Comparison of ENCODE assay signal across 28 mouse cellular contexts in the genomic region with DNA sequence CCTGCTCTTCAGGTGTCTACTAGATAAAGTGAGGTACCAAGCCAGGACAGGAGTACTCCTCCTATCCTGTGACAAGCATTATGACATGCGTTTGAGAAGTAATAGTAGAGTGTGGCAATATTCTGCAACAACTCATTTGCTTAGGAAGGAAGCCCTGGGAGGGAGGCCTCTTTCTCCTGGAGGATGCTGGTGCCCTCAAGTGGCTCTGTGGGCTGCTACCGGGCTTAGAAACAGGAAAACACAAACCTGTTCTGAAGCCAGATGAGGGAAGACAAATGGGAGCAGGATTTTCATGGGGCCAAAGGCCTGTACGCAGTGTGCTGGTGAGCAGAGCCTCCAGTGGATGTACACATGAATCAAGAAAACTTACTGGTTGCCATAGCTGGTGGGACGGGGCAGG.
DNase-seq lines count a peak whose midpoint lies in the region; ATAC-seq and TF ChIP-seq lines count a peak whose summit lies in the region.
"Had no signal": no experiment of that assay in that cellular context is flagged by ENCODE, and none has a peak within 500 bp of the region (broad histone marks: within the 10 kb centered on the region; RNA-seq: fewer than 3 reads in every experiment).

No protein-coding gene starts in this region.

- H3K4me1 ChIP-seq in forebrain, postnatal 0 days (ENCODE audit: insufficient read depth): no peaks in the 10 kb centered on the region
- H3K4me1 ChIP-seq in forebrain, embryonic 16.5 days (replicated peaks; ENCODE audit: control insufficient read depth, insufficient read depth, low read length): no peaks in the 10 kb centered on the region
- H3K4me1 ChIP-seq in neural tube, embryonic 15.5 days: peaks cover 3% of the 10 kb centered on the region
- H3K4me1 ChIP-seq: embryonic facial prominence, embryonic 13.5 days; forebrain, embryonic 12.5 days; kidney, embryonic 15.5 days had no signal

- no peaks in the 10 kb centered on the region for H3K27me3 ChIP-seq in forebrain, postnatal 0 days (ENCODE audit: insufficient read depth, low read length)
- H3K27me3 ChIP-seq in forebrain, embryonic 16.5 days (replicated peaks; ENCODE audit: control insufficient read depth, insufficient read depth, low read length): no peaks in the 10 kb centered on the region
- H3K27me3 ChIP-seq in neural tube, embryonic 15.5 days (replicated peaks): no peaks in the 10 kb centered on the region
- H3K27me3 ChIP-seq: embryonic facial prominence, embryonic 13.5 days; forebrain, embryonic 12.5 days; heart, embryonic 13.5 days; kidney, embryonic 15.5 days had no signal

- no peak overlapping the region for H3K27ac ChIP-seq in forebrain, postnatal 0 days (ENCODE audit: low read depth, low read length)
- H3K27ac ChIP-seq in forebrain, embryonic 16.5 days (ENCODE audit: low read length): no peak overlapping the region
- H3K27ac ChIP-seq in layer of hippocampus, adult 2 months: no peak overlapping the region
- H3K27ac ChIP-seq in neural tube, embryonic 15.5 days (replicated peaks): no peak overlapping the region
- H3K27ac ChIP-seq: embryonic facial prominence, embryonic 13.5 days; forebrain, embryonic 12.5 days; gastrocnemius, adult 2 months; heart, embryonic 13.5 days; kidney, embryonic 15.5 days; liver, embryonic 14.5 days; macrophage had no signal

- TF ChIP-seq CTCF in forebrain, postnatal 0 days (IDR thresholded peaks at IDR 0.05; ENCODE audit: low read depth): 0 out of 2 replicates have a peak, but pooled peaks have one; percentile 24
- TF ChIP-seq CTCF in layer of hippocampus, adult 2 months (conservative IDR thresholded peaks at IDR 0.05): peak; percentile 14; the same call in 1 of the 2 replicates

- 91% methylated on average over 4 of the region's 4 CpGs for WGBS in forebrain, postnatal 0 days
- WGBS in forebrain, embryonic 16.5 days: 93% methylated on average over 4 of the region's 4 CpGs
- WGBS in neural tube, embryonic 15.5 days: 89% methylated on average over 4 of the region's 4 CpGs

- H3K9me3 ChIP-seq in forebrain, postnatal 0 days (ENCODE audit: low read length): no peaks in the 10 kb centered on the region
- H3K9me3 ChIP-seq in forebrain, embryonic 16.5 days (ENCODE audit: control insufficient read depth, low read length): no peaks in the 10 kb centered on the region
- H3K9me3 ChIP-seq in neural tube, embryonic 15.5 days (replicated peaks): no peaks in the 10 kb centered on the region
- H3K9me3 ChIP-seq: embryonic facial prominence, embryonic 13.5 days; forebrain, embryonic 12.5 days; heart, embryonic 13.5 days; kidney, embryonic 15.5 days had no signal

- ATAC-seq in forebrain, postnatal 0 days: no peak
- no peak for ATAC-seq in forebrain, embryonic 16.5 days
- no peak for ATAC-seq in neural tube, embryonic 15.5 days (ENCODE audit: low FRiP score)
- ATAC-seq: activated CD4-positive, CD25-positive, alpha-beta regulatory T cell, adult 4 months had no signal

- no peaks in the 10 kb centered on the region for H3K36me3 ChIP-seq in forebrain, postnatal 0 days (ENCODE audit: insufficient read depth)
- H3K36me3 ChIP-seq in forebrain, embryonic 16.5 days (ENCODE audit: control insufficient read depth, insufficient read depth): no peaks in the 10 kb centered on the region
- no peaks in the 10 kb centered on the region for H3K36me3 ChIP-seq in neural tube, embryonic 15.5 days
- H3K36me3 ChIP-seq: embryonic facial prominence, embryonic 13.5 days; forebrain, embryonic 12.5 days; heart, embryonic 13.5 days; kidney, embryonic 15.5 days had no signal

- no peak overlapping the region for H3K4me2 ChIP-seq in forebrain, postnatal 0 days (ENCODE audit: low read depth)
- no peak overlapping the region for H3K4me2 ChIP-seq in forebrain, embryonic 16.5 days (ENCODE audit: low read length)
- no peak overlapping the region for H3K4me2 ChIP-seq in neural tube, embryonic 15.5 days
- H3K4me2 ChIP-seq: embryonic facial prominence, embryonic 13.5 days; forebrain, embryonic 12.5 days; heart, embryonic 13.5 days; kidney, embryonic 15.5 days had no signal

- no peak overlapping the region for H3K9ac ChIP-seq in forebrain, postnatal 0 days
- no peak overlapping the region for H3K9ac ChIP-seq in forebrain, embryonic 16.5 days (replicated peaks; ENCODE audit: low read depth, low read length)
- H3K9ac ChIP-seq in neural tube, embryonic 15.5 days (replicated peaks): no peak overlapping the region
- H3K9ac ChIP-seq: embryonic facial prominence, embryonic 13.5 days; forebrain, embryonic 12.5 days; heart, embryonic 13.5 days; kidney, embryonic 15.5 days; liver, embryonic 14.5 days had no signal

- H3K4me3 ChIP-seq in forebrain, postnatal 0 days (ENCODE audit: low read depth, low read length): no peak overlapping the region
- no peak overlapping the region for H3K4me3 ChIP-seq in forebrain, embryonic 16.5 days (replicated peaks; ENCODE audit: low read length)
- no peak overlapping the region for H3K4me3 ChIP-seq in layer of hippocampus, adult 2 months
- no peak overlapping the region for H3K4me3 ChIP-seq in neural tube, embryonic 15.5 days (replicated peaks)
- H3K4me3 ChIP-seq: embryonic facial prominence, embryonic 13.5 days; forebrain, embryonic 12.5 days; gastrocnemius, adult 2 months; heart, embryonic 13.5 days; kidney, embryonic 15.5 days had no signal

- no peak for DNase-seq in forebrain, postnatal 0 days
- no peak for DNase-seq in layer of hippocampus, adult 2 months (ENCODE audit: low spot score in 2 of 2)
- no peak for DNase-seq in layer of hippocampus, adult 9-11 months
- peak; percentile 8 for DNase-seq in 416B (ENCODE audit: low read depth)
- DNase-seq in brain, adult 2 months (ENCODE audit: low read depth, low spot score): peak; percentile 2
- DNase-seq: adrenal gland, adult 8-10 months; B cell, adult 2 months; cerebellum, adult 11 months; cerebellum, adult 9-10 months; cerebellum, postnatal 36 days; gastrocnemius, adult 2 months; heart, postnatal 10 days; kidney, adult 18-20 months; kidney, postnatal 25 days; liver; lung, adult 2 months; lung, postnatal 10 days; retina, postnatal 1 day; right cerebral cortex, postnatal 14 days had no signal

Comparison
In these comparisons a context has a peak if more than half of its experiments do, and no peak if none do; other contexts are left out.
1. DNase-seq: peak in 416B (single experiment) and brain, adult 2 months (single experiment); none in forebrain, postnatal 0 days (single experiment), layer of hippocampus, adult 2 months (0 of 2) and layer of hippocampus, adult 9-11 months (single experiment).